Mouse (Mus musculus) hindbrain, postnatal 0 days (tissue): Measurements from ENCODE around the gene Gcdh. TPM values are rescaled to one million over a fixed set of nuclear protein-coding genes. Genes with fewer than 3 reads are reported as not detected.
A peak's percentile ranks its signal among the peaks of the same experiment; 100 is the strongest.

Experiments
- ATAC-seq: fragments of 200-750 bp; cut with Nextera tagmentation; 2 replicates; pipeline ENCODE4 v1.8.0; 2017; ENCODE audit warnings: mild to moderate bottlenecking, moderate TSS enrichment, moderate library complexity
- DNase-seq: peaks from one replicate; pipeline ENCODE4 v3.0.0-alpha.2; 2015; ENCODE audit warnings: low spot score
- H3K27ac ChIP-seq: fragments of 300-500 bp; sonication (generic); 2 replicates; pipeline ENCODE4 v1.5.1; 2014; ENCODE audit warnings: mild to moderate bottlenecking
- H3K27me3 ChIP-seq: fragments of 300-500 bp; sonication (generic); 2 replicates; pipeline ENCODE4 v1.6.1; 2014; ENCODE audit warnings: low read length, mixed read lengths; ENCODE audit not compliant: insufficient read depth
- H3K36me3 ChIP-seq: fragments of 300-500 bp; sonication (generic); 2 replicates; pipeline ENCODE4 v1.6.1; 2014; ENCODE audit warnings: low read length, mixed read lengths; ENCODE audit not compliant: insufficient read depth
- H3K4me1 ChIP-seq: fragments of 300-500 bp; sonication (generic); 2 replicates; pipeline ENCODE4 v1.6.1; 2014; ENCODE audit warnings: antibody characterized with exemption, low read length, mixed read lengths; ENCODE audit not compliant: insufficient read depth
- H3K4me2 ChIP-seq: fragments of 300-500 bp; sonication (generic); 2 replicates; pipeline ENCODE4 v1.6.1; 2014; ENCODE audit warnings: low read depth, mild to moderate bottlenecking, low read length, moderate library complexity, mixed read lengths
- H3K4me3 ChIP-seq: fragments of 300-500 bp; sonication (generic); 2 replicates; pipeline ENCODE4 v1.5.1; 2014; ENCODE audit warnings: low read length
- H3K9ac ChIP-seq: fragments of 300-500 bp; sonication (generic); replicated peaks from 2 replicates; pipeline ENCODE4 v1.6.1; 2014; ENCODE audit warnings: mild to moderate bottlenecking, low read length, moderate library complexity, mixed read lengths
- H3K9me3 ChIP-seq: fragments of 300-500 bp; sonication (generic); 2 replicates; pipeline ENCODE4 v1.6.1; 2016; ENCODE audit warnings: low read length, mixed read lengths
- CTCF ChIP-seq: IDR thresholded peaks from 2 replicates; pipeline ENCODE4 v1.5.1; 2016; ENCODE audit warnings: antibody characterized with exemption, control low read depth, low read depth
- WGBS: fragments of 180-500 bp; shearing (Covaris S2); extraction: QIAGEN DNeasy Blood & Tissue Kit; methylation state at CpG from one replicate; pipeline ENCODE4 v1.1.7; 2014; 5-methylcytosine and 5-hydroxymethylcytosine counted together
- polyA plus RNA-seq: library from polyadenylated mRNA; unstranded; fragments of >200 nt; fragmentation: Nextera tagmentation; extraction: Ambion mirVana; gene quantifications from 2 replicates; pipeline ENCODE4 v1.2.1, GENCODE M21; 2015
- total RNA-seq: library from RNA; depleted of rRNA; stranded (reverse); fragments of >200 nt; gene quantifications from 2 replicates; pipeline ENCODE4 v1.2.3, GENCODE M21; 2014

Gcdh gene
- total and polyA plus RNA-seq, 2 experiments from 2014 or later = 36.5 to 37.8 TPM

DNA sequence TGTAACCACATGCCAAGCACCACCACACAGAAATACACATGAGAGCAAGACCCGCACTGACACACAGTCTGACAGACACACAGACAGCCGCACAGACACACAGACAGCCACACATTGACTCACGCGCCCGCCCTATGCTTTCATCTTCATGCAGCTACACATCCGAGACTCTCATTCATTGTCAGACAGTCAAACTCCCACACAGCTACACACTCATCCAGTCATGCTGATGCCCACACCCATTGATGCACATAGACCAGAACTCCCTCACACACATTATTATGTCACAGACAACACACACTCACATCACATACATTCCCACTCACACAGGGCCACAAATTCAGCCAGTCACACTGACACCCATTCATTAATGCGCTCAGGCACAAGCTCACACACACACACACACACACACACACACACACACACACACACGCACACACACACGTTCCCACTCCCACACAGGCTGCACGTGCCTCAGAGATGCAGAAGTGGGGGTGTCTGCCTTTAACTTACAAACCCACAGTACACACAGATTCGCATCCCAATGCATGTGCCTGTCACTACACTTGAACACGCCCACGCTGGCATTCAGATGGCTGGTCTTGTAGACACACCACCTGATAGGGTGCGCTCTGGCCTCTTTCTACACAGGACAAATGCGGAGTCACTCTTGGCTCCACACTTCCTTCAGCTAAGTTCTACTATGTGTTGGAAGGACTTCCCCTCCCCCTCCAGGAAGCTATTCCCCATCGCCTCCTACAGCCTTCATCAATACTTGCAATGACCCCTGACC is 40.2 kb upstream of the Gcdh start:
- Histone ChIP-seq H3K27me3 (no peaks in the 10 kb centered on the region), H3K36me3 (peaks cover 7% of the 10 kb centered on the region; the same call in 1 of the 2 replicates), H3K4me3 (peak overlapping the region; percentile 84), H3K4me1 (peaks cover 22% of the 10 kb centered on the region), H3K9me3 (no peaks in the 10 kb centered on the region), H3K4me2 (peak overlapping the region; percentile 71), H3K9ac (no peak overlapping the region), H3K27ac (no peak overlapping the region)
- no peak for DNase-seq
- no peak for ATAC-seq
- TF ChIP-seq CTCF = no peak
- 83% methylated on average over 16 of the region's 16 CpGs for WGBS

DNA sequence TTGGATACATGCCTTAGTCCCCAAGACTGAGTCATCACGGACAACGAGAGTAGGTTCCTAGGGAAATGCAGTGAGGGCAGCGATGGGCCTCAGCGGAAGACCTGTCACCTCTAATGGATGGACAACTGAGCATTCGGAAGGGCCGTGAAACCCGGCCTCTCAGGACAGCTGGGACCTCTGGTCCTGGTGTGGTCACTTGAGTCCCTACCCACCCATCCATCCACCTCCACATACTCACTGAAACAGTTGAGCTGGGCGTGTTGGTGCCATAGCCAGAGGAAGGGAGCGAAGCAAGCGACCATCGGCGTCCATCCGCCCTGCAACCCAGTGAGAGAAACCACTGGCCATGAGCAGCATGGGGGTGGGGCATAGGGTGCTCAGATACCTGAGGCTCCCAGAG is 36.9 kb upstream of the Gcdh start:
- WGBS = 91% methylated on average over 13 of the region's 13 CpGs
- Histone ChIP-seq H3K9ac (no peak overlapping the region), H3K4me3 (no peak overlapping the region), H3K27me3 (no peaks in the 10 kb centered on the region), H3K4me1 (peaks cover 19% of the 10 kb centered on the region), H3K36me3 (peaks cover 23% of the 10 kb centered on the region; the same call in 1 of the 2 replicates), H3K4me2 (no peak overlapping the region), H3K27ac (no peak overlapping the region), H3K9me3 (no peaks in the 10 kb centered on the region)
- no peak for TF ChIP-seq CTCF
- DNase-seq (no peak), ATAC-seq (no peak)

DNA sequence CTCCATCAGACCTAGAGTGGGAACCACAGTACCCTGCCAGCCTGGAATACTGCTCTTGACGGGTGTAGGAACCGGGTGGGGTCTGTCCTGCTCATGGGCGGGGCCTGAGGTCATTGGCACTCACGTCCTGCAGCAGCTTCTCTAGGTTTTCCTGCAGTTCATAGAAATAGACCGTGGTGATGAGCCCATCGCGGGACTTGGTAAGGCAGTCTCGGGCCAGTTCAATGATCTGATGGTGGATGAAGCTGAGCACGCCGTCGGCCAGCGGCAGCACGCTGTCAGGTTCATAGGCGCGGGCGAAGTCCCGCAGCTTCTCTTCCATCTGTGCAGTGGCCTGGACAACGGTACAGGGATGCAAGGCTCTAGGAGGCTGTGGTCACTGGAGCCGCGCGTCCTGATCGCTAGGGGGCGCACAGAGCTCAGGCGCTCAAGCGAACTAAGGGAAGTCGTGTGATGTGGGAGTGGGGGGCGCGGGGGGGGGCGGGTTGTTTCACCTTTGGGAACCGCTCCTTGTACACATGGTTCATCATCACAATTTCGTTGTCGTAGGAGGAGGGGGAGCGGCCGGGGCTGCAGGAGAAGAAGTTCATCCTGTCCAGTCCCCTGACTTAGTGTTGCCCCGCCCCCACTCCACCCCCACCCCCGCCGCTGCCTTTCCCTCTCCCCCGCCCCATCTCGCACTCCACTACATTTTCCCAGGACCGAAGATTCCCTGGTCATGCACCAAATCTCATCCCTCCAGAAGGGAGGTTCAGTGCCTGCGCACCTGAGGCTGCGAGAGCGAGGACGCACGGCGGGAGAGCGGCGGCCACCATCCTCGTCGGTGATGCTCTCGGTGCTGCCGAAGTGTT is 35.0 kb upstream of the Gcdh start:
- H3K4me3 ChIP-seq = peak overlapping the region; percentile 19
- H3K4me2 ChIP-seq = peak overlapping the region; percentile 52
- peak; percentile 87 for DNase-seq
- 0 out of 2 replicates have a peak overlapping the region, but pooled peaks have one; percentile 24 for H3K9ac ChIP-seq
- ATAC-seq = peak; percentile 84
- H3K27ac ChIP-seq = peak overlapping the region; percentile 15; the same call in 1 of the 2 replicates
- TF ChIP-seq CTCF = peak; percentile 83
- no peaks in the 10 kb centered on the region for H3K27me3 ChIP-seq
- 6% methylated on average over 47 of the region's 52 CpGs for WGBS
- peaks cover 37% of the 10 kb centered on the region; the same call in 1 of the 2 replicates for H3K36me3 ChIP-seq
- no peaks in the 10 kb centered on the region for H3K9me3 ChIP-seq
- peaks cover under 1% of the 10 kb centered on the region; the same call in 1 of the 2 replicates for H3K4me1 ChIP-seq

DNA sequence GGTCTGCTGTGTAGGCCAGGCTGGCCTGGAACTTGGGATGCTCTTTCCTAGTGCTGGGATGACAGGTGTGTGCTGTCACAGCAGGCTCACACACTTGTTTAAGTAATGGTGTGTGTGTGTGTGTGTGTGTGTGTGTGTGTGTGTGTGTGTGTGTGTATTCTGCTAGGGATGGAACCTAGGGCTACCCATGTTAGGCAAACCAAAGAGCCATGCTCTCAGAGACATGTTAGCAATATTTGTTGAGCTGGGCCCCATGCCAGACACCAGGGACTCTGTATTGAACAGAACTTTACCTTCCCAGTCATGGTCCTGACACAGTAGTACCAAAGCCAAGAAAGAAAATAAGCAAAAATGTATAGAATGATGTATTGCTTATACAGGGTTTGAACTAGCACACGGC is 33.8 kb upstream of the Gcdh start:
- WGBS = 85% methylated on average over 1 of the region's 1 CpGs
- ATAC-seq = no peak
- Histone ChIP-seq H3K27me3 (no peaks in the 10 kb centered on the region), H3K9ac (no peak overlapping the region), H3K27ac (no peak overlapping the region), H3K4me3 (no peak overlapping the region), H3K4me2 (no peak overlapping the region), H3K4me1 (no peaks in the 10 kb centered on the region; the same call in 1 of the 2 replicates), H3K36me3 (peaks cover 40% of the 10 kb centered on the region; the same call in 1 of the 2 replicates), H3K9me3 (no peaks in the 10 kb centered on the region)
- no peak for TF ChIP-seq CTCF
- DNase-seq = no peak

DNA sequence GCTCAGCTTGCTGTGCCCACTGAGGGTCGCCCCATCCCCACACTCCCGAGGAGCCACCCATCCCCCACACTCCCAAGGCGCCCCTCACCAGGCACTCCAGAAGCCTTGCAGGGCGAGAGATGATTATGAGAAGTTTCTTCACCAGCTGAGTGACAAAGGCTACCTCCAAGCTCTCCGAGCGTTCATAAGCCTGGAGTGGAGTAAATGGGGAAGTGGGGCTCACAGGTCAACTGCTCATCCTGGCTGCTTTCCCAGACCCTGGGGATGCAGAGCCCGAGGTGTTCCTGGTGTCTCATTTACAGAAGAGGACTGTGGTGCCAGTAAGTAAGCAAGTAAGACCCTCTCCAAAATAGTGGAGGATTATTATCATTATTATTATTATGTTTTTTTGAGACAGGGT is 31.8 kb upstream of the Gcdh start:
- Histone ChIP-seq H3K27me3 (no peaks in the 10 kb centered on the region), H3K4me2 (no peak overlapping the region), H3K9me3 (no peaks in the 10 kb centered on the region), H3K4me1 (no peaks in the 10 kb centered on the region; the same call in 1 of the 2 replicates), H3K27ac (no peak overlapping the region), H3K36me3 (peaks cover 56% of the 10 kb centered on the region; the same call in 1 of the 2 replicates), H3K4me3 (no peak overlapping the region), H3K9ac (no peak overlapping the region)
- no peak for TF ChIP-seq CTCF
- WGBS = 67% methylated on average over 7 of the region's 7 CpGs
- DNase-seq (no peak), ATAC-seq (no peak)

DNA sequence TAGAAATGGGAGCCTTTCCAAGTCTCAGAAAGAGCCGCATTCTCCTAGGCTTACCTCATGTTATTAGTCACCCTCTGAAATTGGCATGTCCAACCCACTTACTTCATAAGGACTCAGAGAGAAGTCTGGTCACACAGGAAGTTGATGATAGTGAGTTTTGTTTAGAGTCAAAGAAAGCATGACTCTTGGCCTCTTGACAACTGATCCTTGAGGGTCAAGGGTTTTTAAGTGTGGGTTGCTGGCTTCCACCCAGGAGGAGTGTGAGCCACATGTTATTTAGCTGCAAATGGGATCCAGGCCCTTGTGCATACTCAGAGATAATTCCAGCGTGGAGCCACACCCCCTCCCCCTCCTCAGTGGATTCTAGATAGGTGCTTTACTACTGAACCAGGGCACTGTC is 27.9 kb upstream of the Gcdh start:
- Histone ChIP-seq H3K4me3 (no peak overlapping the region), H3K4me2 (no peak overlapping the region), H3K9ac (no peak overlapping the region), H3K27ac (no peak overlapping the region), H3K4me1 (no peaks in the 10 kb centered on the region), H3K9me3 (no peaks in the 10 kb centered on the region), H3K27me3 (no peaks in the 10 kb centered on the region), H3K36me3 (peaks cover 68% of the 10 kb centered on the region)
- TF ChIP-seq CTCF = no peak
- 83% methylated on average over 2 of the region's 2 CpGs for WGBS
- DNase-seq (no peak), ATAC-seq (no peak)
